Mouse (Mus musculus): ENCODE results near the gene Sox5. TPM values are rescaled to one million over a fixed set of nuclear protein-coding genes. Genes with fewer than 3 reads are reported as not detected.

Sox5 gene
- polyA plus RNA-seq, 1 experiment from 2014 or later: 25.8 TPM

DNA sequence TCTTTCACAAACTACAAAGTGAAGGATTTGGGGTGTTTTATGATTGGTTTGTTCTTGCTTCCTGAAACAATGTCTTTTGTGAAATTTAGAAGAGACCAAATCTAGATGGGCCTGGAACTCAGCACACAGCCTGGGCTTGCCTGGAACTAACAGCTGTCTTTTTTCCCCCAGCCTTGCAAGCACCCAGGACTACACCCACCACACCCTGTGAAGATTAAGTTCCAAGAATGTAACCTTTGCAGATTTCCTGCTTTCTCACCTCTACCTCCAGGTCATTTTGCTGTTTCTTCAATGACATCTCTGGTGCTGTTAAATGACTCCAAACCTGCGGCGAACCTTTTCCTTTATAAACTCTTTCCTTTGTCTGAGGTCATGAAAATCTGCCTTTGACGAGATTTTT is 455.0 kb downstream of the Sox5 start:
- no peak overlapping the region for H3K27ac ChIP-seq (ENCODE audit: low read length)
- no peak overlapping the region for H3K9ac ChIP-seq (ENCODE audit: low read length)
- no peak overlapping the region for H3K4me2 ChIP-seq (ENCODE audit: low read depth, low read length)
- WGBS: 72% methylated on average over 3 of the region's 3 CpGs
- ATAC-seq (ENCODE audit: insufficient read depth, low FRiP score): no peak
- no peak overlapping the region for H3K4me3 ChIP-seq (replicated peaks; ENCODE audit: low read length)
- H3K36me3 ChIP-seq (ENCODE audit: control insufficient read depth, insufficient read depth, low read length): no peaks in the 10 kb centered on the region
- no peaks in the 10 kb centered on the region for H3K4me1 ChIP-seq (ENCODE audit: control insufficient read depth, insufficient read depth, low read length)
- H3K9me3 ChIP-seq (replicated peaks; ENCODE audit: control insufficient read depth, low read length): no peaks in the 10 kb centered on the region
- no peaks in the 10 kb centered on the region for H3K27me3 ChIP-seq (ENCODE audit: control insufficient read depth, insufficient read depth, low read length)

DNA sequence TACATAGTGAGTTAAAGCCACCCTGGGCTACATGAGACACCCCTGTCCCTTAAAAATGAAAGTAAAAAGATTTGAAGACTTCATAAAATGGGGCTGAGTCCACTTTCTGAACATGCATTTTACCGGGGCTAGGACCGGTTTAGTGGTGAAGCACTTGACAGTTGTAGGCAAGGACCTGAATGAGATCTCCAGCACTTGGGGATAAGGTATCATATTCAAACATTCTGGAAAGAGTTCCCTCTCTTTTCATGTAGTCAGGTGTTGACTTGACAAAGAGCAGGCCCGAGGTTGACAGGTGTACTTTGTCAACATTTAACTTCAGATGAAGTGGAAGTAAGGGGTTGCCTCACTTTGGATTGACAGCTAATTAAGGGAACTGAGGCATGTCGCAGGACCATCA is 458.4 kb downstream of the Sox5 start:
- Histone ChIP-seq H3K27me3 (ENCODE audit: control insufficient read depth, insufficient read depth, low read length) (no peaks in the 10 kb centered on the region), H3K4me1 (ENCODE audit: control insufficient read depth, insufficient read depth, low read length) (no peaks in the 10 kb centered on the region), H3K4me2 (ENCODE audit: low read depth, low read length) (no peak overlapping the region), H3K9ac (ENCODE audit: low read length) (no peak overlapping the region), H3K27ac (ENCODE audit: low read length) (no peak overlapping the region), H3K36me3 (ENCODE audit: control insufficient read depth, insufficient read depth, low read length) (no peaks in the 10 kb centered on the region), H3K4me3 (replicated peaks; ENCODE audit: low read length) (no peak overlapping the region), H3K9me3 (replicated peaks; ENCODE audit: control insufficient read depth, low read length) (no peaks in the 10 kb centered on the region)
- no peak for ATAC-seq (ENCODE audit: insufficient read depth, low FRiP score)
- WGBS: 61% methylated on average over 4 of the region's 4 CpGs

DNA sequence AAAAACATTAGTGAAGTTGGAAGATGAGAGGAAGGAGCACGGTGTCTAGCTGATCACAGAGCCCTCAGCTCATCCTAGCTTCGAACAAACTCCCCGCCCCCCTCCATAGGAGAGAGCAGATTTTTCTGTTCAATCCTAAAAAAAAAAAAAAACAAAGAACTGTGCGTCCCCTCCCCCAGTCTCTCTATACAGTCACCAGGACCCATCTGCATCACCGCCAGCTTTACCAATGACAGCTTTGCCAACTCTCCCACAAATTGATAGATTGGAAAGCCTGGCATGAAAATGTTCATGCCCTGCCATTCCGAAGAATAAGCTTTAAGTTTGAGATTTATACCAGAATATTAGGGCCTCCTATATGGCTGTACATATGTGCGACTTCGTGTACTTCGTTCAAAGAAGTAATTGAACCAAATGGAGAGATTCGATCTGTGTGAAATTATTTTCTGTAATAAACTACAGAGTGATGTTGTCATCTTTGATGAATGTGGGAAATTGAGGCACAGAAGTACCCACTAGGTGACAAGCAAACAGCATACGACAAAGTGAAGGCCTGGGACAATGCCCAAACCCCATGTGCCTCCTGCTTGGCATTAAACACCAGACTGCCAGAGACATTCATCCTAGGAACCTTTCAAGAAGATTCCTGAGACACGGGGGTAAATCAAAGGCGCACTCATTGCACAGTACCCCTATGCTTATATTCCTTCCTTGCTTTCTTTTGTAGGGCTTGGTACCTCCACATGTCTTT is 459.3 kb downstream of the Sox5 start:
- no peak overlapping the region for H3K4me3 ChIP-seq (replicated peaks; ENCODE audit: low read length)
- no peaks in the 10 kb centered on the region for H3K27me3 ChIP-seq (ENCODE audit: control insufficient read depth, insufficient read depth, low read length)
- H3K9ac ChIP-seq (ENCODE audit: low read length): no peak overlapping the region
- H3K4me1 ChIP-seq (ENCODE audit: control insufficient read depth, insufficient read depth, low read length): no peaks in the 10 kb centered on the region
- H3K4me2 ChIP-seq (ENCODE audit: low read depth, low read length): no peak overlapping the region
- H3K27ac ChIP-seq (ENCODE audit: low read length): no peak overlapping the region
- H3K36me3 ChIP-seq (ENCODE audit: control insufficient read depth, insufficient read depth, low read length): no peaks in the 10 kb centered on the region
- no peaks in the 10 kb centered on the region for H3K9me3 ChIP-seq (replicated peaks; ENCODE audit: control insufficient read depth, low read length)
- 92% methylated on average over 13 of the region's 13 CpGs for WGBS
- no peak for ATAC-seq (ENCODE audit: insufficient read depth, low FRiP score)

DNA sequence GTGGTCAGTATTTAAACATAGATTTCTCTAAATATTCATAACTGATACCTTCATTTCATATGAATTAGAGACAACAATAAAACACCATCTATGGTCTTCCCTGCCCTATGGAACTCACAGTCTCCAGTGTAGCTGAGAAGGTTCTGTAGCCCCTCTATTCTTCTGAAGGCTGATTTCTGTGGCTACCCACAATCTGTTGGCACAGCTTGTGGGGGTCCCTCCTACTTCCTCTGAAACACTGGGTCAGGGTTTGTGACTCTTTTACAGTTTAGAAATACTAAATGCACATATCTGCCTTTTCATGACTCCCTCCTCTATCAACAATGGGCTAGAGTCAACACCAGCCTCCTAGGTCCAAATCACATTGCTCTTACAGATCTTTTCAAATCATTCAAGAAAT is 461.4 kb downstream of the Sox5 start:
- Histone ChIP-seq H3K4me1 (ENCODE audit: control insufficient read depth, insufficient read depth, low read length) (no peaks in the 10 kb centered on the region), H3K4me3 (replicated peaks; ENCODE audit: low read length) (no peak overlapping the region), H3K36me3 (ENCODE audit: control insufficient read depth, insufficient read depth, low read length) (no peaks in the 10 kb centered on the region), H3K27ac (ENCODE audit: low read length) (no peak overlapping the region), H3K27me3 (ENCODE audit: control insufficient read depth, insufficient read depth, low read length) (no peaks in the 10 kb centered on the region), H3K9me3 (replicated peaks; ENCODE audit: control insufficient read depth, low read length) (no peaks in the 10 kb centered on the region), H3K9ac (ENCODE audit: low read length) (no peak overlapping the region), H3K4me2 (ENCODE audit: low read depth, low read length) (no peak overlapping the region)
- ATAC-seq (ENCODE audit: insufficient read depth, low FRiP score): no peak

DNA sequence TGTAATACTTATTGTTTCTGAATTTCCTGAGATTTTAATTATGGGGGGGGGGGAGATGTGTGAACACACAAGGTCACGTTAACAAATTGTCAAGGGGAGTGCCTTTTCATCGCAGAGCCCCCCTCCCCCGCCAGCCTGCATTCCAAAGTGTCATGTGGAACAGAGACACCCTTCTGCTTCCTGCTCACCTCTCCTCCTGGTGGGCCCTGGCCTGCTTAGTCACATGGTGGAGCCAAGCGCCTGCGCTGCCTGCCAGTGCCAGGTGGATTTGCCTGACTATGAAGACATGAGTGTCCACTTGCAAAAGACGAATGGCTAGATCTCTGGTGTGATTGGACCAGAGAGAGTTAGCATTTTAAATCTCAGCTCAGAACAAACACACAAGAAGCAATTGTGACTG is 462.1 kb downstream of the Sox5 start:
- H3K9me3 ChIP-seq (replicated peaks; ENCODE audit: control insufficient read depth, low read length): no peaks in the 10 kb centered on the region
- no peaks in the 10 kb centered on the region for H3K27me3 ChIP-seq (ENCODE audit: control insufficient read depth, insufficient read depth, low read length)
- no peaks in the 10 kb centered on the region for H3K36me3 ChIP-seq (ENCODE audit: control insufficient read depth, insufficient read depth, low read length)
- no peak overlapping the region for H3K4me3 ChIP-seq (replicated peaks; ENCODE audit: low read length)
- no peak overlapping the region for H3K27ac ChIP-seq (ENCODE audit: low read length)
- no peak overlapping the region for H3K9ac ChIP-seq (ENCODE audit: low read length)
- 59% methylated on average over 6 of the region's 6 CpGs for WGBS
- no peak overlapping the region for H3K4me2 ChIP-seq (ENCODE audit: low read depth, low read length)
- ATAC-seq (ENCODE audit: insufficient read depth, low FRiP score): no peak
- H3K4me1 ChIP-seq (ENCODE audit: control insufficient read depth, insufficient read depth, low read length): no peaks in the 10 kb centered on the region

DNA sequence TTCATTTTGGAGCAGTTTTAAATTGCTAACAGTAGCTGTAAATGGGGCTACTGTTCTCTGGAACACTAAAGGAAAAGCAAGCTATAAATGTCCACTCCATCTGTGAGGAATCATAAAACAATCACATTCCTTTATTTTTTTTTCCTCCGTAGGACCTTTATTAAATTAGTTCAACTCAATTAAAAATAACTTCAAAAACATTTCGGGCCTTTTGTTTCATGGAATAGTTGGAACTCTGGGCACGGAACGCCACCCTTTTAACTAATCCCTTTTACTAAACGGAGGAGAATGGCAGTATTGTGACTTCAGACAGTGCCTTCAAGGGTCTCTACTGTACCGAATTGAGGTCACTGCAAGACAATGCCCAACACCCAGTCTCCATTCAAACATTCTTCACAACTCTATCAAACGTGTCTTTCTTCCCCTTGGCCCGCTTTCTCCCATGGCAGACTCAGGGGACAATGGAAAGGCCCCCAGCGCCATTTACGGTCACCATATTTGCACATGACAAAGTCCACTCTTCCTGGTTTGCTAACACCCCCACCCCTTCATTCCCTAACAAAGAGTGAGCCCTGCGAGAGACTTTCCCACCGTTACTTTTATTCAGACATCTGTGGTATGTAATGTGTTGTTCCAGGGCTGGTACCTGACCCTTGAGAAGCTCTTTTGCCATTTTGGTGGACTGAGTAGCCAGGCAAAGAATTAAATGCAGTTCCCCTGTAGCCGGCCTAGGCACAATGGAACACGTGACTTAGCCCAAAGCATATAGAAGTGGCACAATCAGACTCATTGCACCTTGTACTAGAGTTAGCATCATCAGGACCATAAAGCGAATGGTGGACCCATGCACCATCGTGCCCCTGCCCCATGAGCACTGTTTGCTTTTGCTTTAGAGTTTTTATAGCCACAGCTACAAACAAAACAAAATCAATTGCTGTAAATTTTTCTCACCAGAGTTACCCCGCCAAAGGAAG is 468.7 kb downstream of the Sox5 start:
- Histone ChIP-seq H3K36me3 (ENCODE audit: control insufficient read depth, insufficient read depth, low read length) (no peaks in the 10 kb centered on the region), H3K4me2 (ENCODE audit: low read depth, low read length) (no peak overlapping the region), H3K4me1 (ENCODE audit: control insufficient read depth, insufficient read depth, low read length) (no peaks in the 10 kb centered on the region), H3K9ac (ENCODE audit: low read length) (no peak overlapping the region), H3K27me3 (ENCODE audit: control insufficient read depth, insufficient read depth, low read length) (no peaks in the 10 kb centered on the region), H3K9me3 (replicated peaks; ENCODE audit: control insufficient read depth, low read length) (no peaks in the 10 kb centered on the region), H3K4me3 (replicated peaks; ENCODE audit: low read length) (no peak overlapping the region), H3K27ac (ENCODE audit: low read length) (no peak overlapping the region)
- ATAC-seq (ENCODE audit: insufficient read depth, low FRiP score): no peak
- WGBS: 76% methylated on average over 17 of the region's 17 CpGs

DNA sequence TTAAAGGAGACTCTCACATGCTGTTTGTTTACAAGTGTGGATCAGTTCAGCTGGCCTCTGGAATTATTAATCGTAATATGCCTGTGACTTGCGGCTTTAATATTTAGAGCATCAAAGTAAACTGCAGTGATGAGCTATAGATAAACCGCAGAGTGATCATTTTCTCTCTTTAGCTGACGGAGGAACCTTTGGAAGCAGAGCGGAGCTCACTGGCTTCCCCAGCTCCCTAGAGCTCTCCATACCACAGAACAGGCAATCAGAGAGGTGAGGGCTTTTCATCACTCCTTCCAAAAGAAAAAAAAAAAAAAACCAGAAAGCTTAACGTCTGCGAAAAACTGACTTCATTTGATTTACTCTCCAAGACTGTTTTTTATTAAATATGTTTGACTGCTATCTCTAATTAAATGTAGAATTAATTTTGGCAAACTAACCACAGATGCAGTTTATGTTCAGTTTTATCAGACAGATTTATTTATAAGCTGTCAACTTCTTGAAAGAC is 469.4 kb downstream of the Sox5 start:
- Histone ChIP-seq H3K4me3 (replicated peaks; ENCODE audit: low read length) (no peak overlapping the region), H3K9me3 (replicated peaks; ENCODE audit: control insufficient read depth, low read length) (no peaks in the 10 kb centered on the region), H3K27me3 (ENCODE audit: control insufficient read depth, insufficient read depth, low read length) (no peaks in the 10 kb centered on the region), H3K9ac (ENCODE audit: low read length) (no peak overlapping the region), H3K36me3 (ENCODE audit: control insufficient read depth, insufficient read depth, low read length) (no peaks in the 10 kb centered on the region), H3K4me2 (ENCODE audit: low read depth, low read length) (no peak overlapping the region), H3K27ac (ENCODE audit: low read length) (no peak overlapping the region), H3K4me1 (ENCODE audit: control insufficient read depth, insufficient read depth, low read length) (no peaks in the 10 kb centered on the region)
- ATAC-seq (ENCODE audit: insufficient read depth, low FRiP score): no peak
- 56% methylated on average over 7 of the region's 7 CpGs for WGBS

DNA sequence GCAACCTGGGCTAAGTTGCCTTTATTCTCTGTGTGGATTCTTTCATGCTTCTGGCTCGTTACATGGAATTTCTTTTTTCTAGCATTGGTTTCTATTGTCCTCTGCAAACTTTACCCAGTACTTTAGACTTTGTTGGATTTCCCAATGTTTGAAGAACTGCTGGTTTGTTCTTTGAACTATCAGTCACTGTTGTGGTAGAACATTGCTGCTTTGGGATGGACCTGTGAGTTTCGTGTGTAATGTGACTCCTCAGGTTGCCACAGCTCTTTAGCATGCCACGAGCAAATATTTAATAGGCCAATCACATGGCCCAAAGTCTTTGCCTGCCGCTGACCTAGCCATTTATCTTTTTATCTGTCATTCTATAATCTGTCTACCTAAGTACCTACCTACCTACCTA is 470.0 kb downstream of the Sox5 start:
- no peak overlapping the region for H3K9ac ChIP-seq (ENCODE audit: low read length)
- 51% methylated on average over 4 of the region's 4 CpGs for WGBS
- H3K36me3 ChIP-seq (ENCODE audit: control insufficient read depth, insufficient read depth, low read length): no peaks in the 10 kb centered on the region
- ATAC-seq (ENCODE audit: insufficient read depth, low FRiP score): no peak
- H3K27ac ChIP-seq (ENCODE audit: low read length): no peak overlapping the region
- no peak overlapping the region for H3K4me3 ChIP-seq (replicated peaks; ENCODE audit: low read length)
- no peak overlapping the region for H3K4me2 ChIP-seq (ENCODE audit: low read depth, low read length)
- no peaks in the 10 kb centered on the region for H3K9me3 ChIP-seq (replicated peaks; ENCODE audit: control insufficient read depth, low read length)
- H3K4me1 ChIP-seq (ENCODE audit: control insufficient read depth, insufficient read depth, low read length): no peaks in the 10 kb centered on the region
- H3K27me3 ChIP-seq (ENCODE audit: control insufficient read depth, insufficient read depth, low read length): no peaks in the 10 kb centered on the region

DNA sequence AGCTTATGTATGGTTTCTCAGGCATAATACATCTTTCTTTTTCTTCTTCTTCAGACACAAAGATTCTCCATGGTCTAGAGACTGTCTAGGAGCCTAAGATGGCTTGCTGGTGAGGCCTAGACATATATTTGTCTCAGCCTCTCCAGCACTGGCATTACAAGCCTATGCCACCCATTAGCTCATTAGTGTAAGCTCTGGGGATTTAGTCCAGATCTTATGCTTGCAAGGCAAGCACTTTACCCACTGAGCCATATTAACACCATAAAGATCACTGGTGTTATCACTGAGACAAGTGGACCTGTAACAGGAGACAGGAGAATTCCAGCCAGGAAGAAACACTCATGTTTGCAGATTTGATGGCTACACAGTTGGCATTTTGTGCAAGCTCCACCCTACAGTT is 472.6 kb downstream of the Sox5 start:
- H3K4me2 ChIP-seq (ENCODE audit: low read depth, low read length): no peak overlapping the region
- H3K9ac ChIP-seq (ENCODE audit: low read length): no peak overlapping the region
- no peaks in the 10 kb centered on the region for H3K27me3 ChIP-seq (ENCODE audit: control insufficient read depth, insufficient read depth, low read length)
- no peaks in the 10 kb centered on the region for H3K36me3 ChIP-seq (ENCODE audit: control insufficient read depth, insufficient read depth, low read length)
- no peak overlapping the region for H3K4me3 ChIP-seq (replicated peaks; ENCODE audit: low read length)
- ATAC-seq (ENCODE audit: insufficient read depth, low FRiP score): no peak
- H3K27ac ChIP-seq (ENCODE audit: low read length): no peak overlapping the region
- H3K4me1 ChIP-seq (ENCODE audit: control insufficient read depth, insufficient read depth, low read length): no peaks in the 10 kb centered on the region
- no peaks in the 10 kb centered on the region for H3K9me3 ChIP-seq (replicated peaks; ENCODE audit: control insufficient read depth, low read length)

Measured in stomach, embryonic 16.5 days (tissue).